In genomic region chr9:83249871-83250270, GRCm38 (mm10) we compare ENCODE assay signal across 25 mouse cellular contexts.
A peak's percentile ranks its signal among the peaks of the same experiment; 100 is the strongest.
DNase-seq lines count a peak whose midpoint lies in the region; ATAC-seq and TF ChIP-seq lines count a peak whose summit lies in the region.
"Had no signal": no experiment of that assay in that cellular context is flagged by ENCODE, and none has a peak within 500 bp of the region (broad histone marks: within the 10 kb centered on the region; RNA-seq: fewer than 3 reads in every experiment).

No protein-coding gene starts in this region.

- DNase-seq in adrenal gland, adult (ENCODE audit: inconsistent age in 2 of 2, low spot score in 1 of 2): peak; percentile 76 to 87
- no peak for DNase-seq in adrenal gland, postnatal 4 days (ENCODE audit: low spot score in 2 of 2)
- peak; percentile 11 for DNase-seq in CH12.LX (ENCODE audit: extremely low read depth)
- peak; percentile 52 for DNase-seq in adrenal gland, postnatal 14 days
- no peak for DNase-seq in urinary bladder, adult 2 months (ENCODE audit: low spot score)
- DNase-seq: cerebellum, adult 18-20 months; cerebellum, adult 9-10 months; cerebellum, postnatal 14 days; forebrain, postnatal 0 days; gastrocnemius, adult 2 months; gastrocnemius, postnatal 14 days; heart, adult 18-20 months; heart, postnatal 14 days; heart, postnatal 4 days; kidney, adult 18-20 months had no signal

- no peak overlapping the region for H3K27ac ChIP-seq in CH12.LX (ENCODE audit: insufficient read depth, low read depth)
- H3K27ac ChIP-seq in forebrain, embryonic 12.5 days: no peak overlapping the region
- H3K27ac ChIP-seq: forebrain, embryonic 10.5 days; gastrocnemius, adult 2 months; heart, embryonic 13.5 days; hindbrain, embryonic 14.5 days; hindbrain, postnatal 0 days had no signal

- no peak overlapping the region for H3K4me3 ChIP-seq in CH12.LX (replicated peaks in 1 of 3; ENCODE audit: low read depth in 2 of 3, low read length in 2 of 3, poor library complexity in 1 of 3)
- no peak overlapping the region for H3K4me3 ChIP-seq in forebrain, embryonic 12.5 days (replicated peaks)
- H3K4me3 ChIP-seq: forebrain, embryonic 10.5 days; gastrocnemius, adult 2 months; heart, embryonic 13.5 days had no signal

- no peaks in the 10 kb centered on the region for H3K27me3 ChIP-seq in CH12.LX (replicated peaks)
- H3K27me3 ChIP-seq in forebrain, embryonic 12.5 days: no peaks in the 10 kb centered on the region
- H3K27me3 ChIP-seq: heart, embryonic 13.5 days; Patski had no signal

- H3K4me2 ChIP-seq in CH12.LX (ENCODE audit: insufficient read depth, low read depth, poor library complexity, severe bottlenecking): no peak overlapping the region
- no peak overlapping the region for H3K4me2 ChIP-seq in forebrain, embryonic 12.5 days
- H3K4me2 ChIP-seq: heart, embryonic 13.5 days; hindbrain, embryonic 14.5 days had no signal

- no peak for TF ChIP-seq CTCF in CH12.LX (conservative IDR thresholded peaks at IDR 0.05 in 1 of 2, IDR thresholded peaks at IDR 0.05 in 1 of 2; ENCODE audit: low read depth in 2 of 2, low read length in 2 of 2)

- 92% methylated on average over 5 of the region's 5 CpGs for WGBS in forebrain, embryonic 12.5 days

- H3K36me3 ChIP-seq in CH12.LX (replicated peaks in 1 of 2; ENCODE audit: control insufficient read depth in 1 of 2, insufficient read depth in 1 of 2, low read length in 1 of 2): no peaks in the 10 kb centered on the region
- H3K36me3 ChIP-seq in forebrain, embryonic 12.5 days (replicated peaks): no peaks in the 10 kb centered on the region
- H3K36me3 ChIP-seq: forebrain, embryonic 10.5 days; G1E; heart, embryonic 13.5 days had no signal

- H3K9me3 ChIP-seq in CH12.LX (replicated peaks; ENCODE audit: low read length): no peaks in the 10 kb centered on the region
- no peaks in the 10 kb centered on the region for H3K9me3 ChIP-seq in forebrain, embryonic 12.5 days
- H3K9me3 ChIP-seq: forebrain, embryonic 10.5 days; G1E; heart, embryonic 13.5 days had no signal

- TF ChIP-seq RAD21 in CH12.LX (IDR thresholded peaks at IDR 0.05; ENCODE audit: low read depth, low read length): no peak

- dilution Hi-C loops in CH12.LX (cut with MboI; ENCODE audit: extremely low pct_ligation_motif_present, extremely low pct_unique_long_range_greater_than_20kb, low sequenced_read_pairs): no loop called here

- ATAC-seq in forebrain, embryonic 12.5 days (ENCODE audit: low FRiP score): no peak
- ATAC-seq: forebrain, embryonic 14.5 days; forebrain, postnatal 0 days; hindbrain, postnatal 0 days; inflammation-experienced regulatory T-cells, adult 6 months; intestine, embryonic 16.5 days; Patski had no signal

- no peak for TF ChIP-seq POLR2A in CH12.LX (IDR thresholded peaks at IDR 0.05; ENCODE audit: low read depth, low read length)

- no peak overlapping the region for H3K9ac ChIP-seq in CH12.LX (ENCODE audit: insufficient read depth, low read depth)
- H3K9ac ChIP-seq in forebrain, embryonic 12.5 days: no peak overlapping the region
- H3K9ac ChIP-seq: forebrain, postnatal 0 days; heart, embryonic 13.5 days; hindbrain, embryonic 14.5 days had no signal

- H3K4me1 ChIP-seq in CH12.LX (ENCODE audit: control insufficient read depth in 1 of 2, insufficient read depth in 2 of 2): no peaks in the 10 kb centered on the region
- no peaks in the 10 kb centered on the region for H3K4me1 ChIP-seq in forebrain, embryonic 12.5 days
- H3K4me1 ChIP-seq: forebrain, embryonic 10.5 days; heart, embryonic 13.5 days had no signal

- no peaks in the 10 kb centered on the region for H3K79me2 ChIP-seq in CH12.LX (replicated peaks; ENCODE audit: control insufficient read depth, extremely low read depth, insufficient read depth, poor library complexity, severe bottlenecking)

- no peak for TF ChIP-seq EP300 in CH12.LX (IDR thresholded peaks at IDR 0.05; ENCODE audit: low read length)

- in situ Hi-C loops in CH12.LX (cut with MboI; ENCODE audit: low pct_ligation_motif_present, low pct_unique_long_range_greater_than_20kb, low sequenced_read_pairs): loop anchor here (25.0 kb wide), 1 partner anchor 362 kb away; no protein-coding TSS in a partner anchor

TF ChIP-seq in CH12.LX, 34 proteins besides CTCF, POLR2A, EP300 and RAD21:
- TF ChIP-seq USF2 (conservative IDR thresholded peaks at IDR 0.05; ENCODE audit: low read depth, low read length): no peak
- TF ChIP-seq HCFC1 (IDR thresholded peaks at IDR 0.05; ENCODE audit: low read depth, low read length): no peak
- no peak for TF ChIP-seq CHD1 (IDR thresholded peaks at IDR 0.05; ENCODE audit: low read depth, low read length)
- TF ChIP-seq GABPA (IDR thresholded peaks at IDR 0.05; ENCODE audit: insufficient replicate concordance, low read depth, low read length): no peak
- no peak for TF ChIP-seq SMC3 (IDR thresholded peaks at IDR 0.05; ENCODE audit: low read depth, low read length)
- TF ChIP-seq POLR2AphosphoS2 (IDR thresholded peaks at IDR 0.05; ENCODE audit: low read depth, low read length): no peak

Comparison
In these comparisons a context has a peak if more than half of its experiments do, and no peak if none do; other contexts are left out.
1. DNase-seq: peak in adrenal gland, adult (2 of 2), CH12.LX (single experiment) and adrenal gland, postnatal 14 days (single experiment); none in adrenal gland, postnatal 4 days (0 of 2) and urinary bladder, adult 2 months (single experiment).